Mouse (Mus musculus): Measurements from ENCODE around the gene Sulf2.

DNA sequence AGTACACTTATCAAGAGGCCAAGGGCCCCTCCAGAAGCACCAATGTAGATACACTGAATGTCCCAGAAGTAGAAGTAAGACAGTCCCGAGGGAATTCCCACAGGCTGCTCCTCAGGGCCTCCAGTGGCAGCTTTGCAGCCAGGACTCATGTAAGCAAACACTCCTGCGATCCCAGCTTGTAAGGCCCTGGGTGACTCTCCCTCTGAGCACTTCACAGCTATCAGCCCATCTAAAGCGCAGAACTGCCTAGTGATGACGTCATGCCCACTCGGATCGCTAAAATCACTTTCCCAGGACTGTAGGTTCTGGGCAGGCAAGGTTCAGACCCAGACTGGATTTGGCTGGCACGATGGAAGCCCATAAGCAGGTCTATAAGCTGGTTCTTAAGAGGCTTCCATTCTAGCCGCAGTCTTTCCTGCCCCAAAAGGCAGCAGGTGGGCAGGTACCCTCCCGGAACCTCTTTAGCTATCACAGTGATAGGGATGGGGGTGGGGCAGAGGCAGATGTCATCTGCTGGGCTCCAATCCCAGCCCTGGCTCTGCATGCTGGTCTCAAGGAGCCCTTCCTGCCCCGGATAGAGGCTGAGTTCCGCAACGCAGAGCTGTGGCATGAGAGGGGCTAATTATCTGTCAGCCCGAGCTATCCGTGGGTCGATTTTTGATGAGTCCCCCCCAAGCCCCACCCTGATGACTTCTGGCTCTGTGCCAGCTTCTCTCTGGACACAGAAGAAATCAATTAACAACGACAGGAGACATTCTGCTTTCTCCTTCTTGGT lies 19.6 kb downstream of the Sulf2 start:
- no peak for TF ChIP-seq CTCF (IDR thresholded peaks at IDR 0.05; ENCODE audit: low read depth)
- no peak for TF ChIP-seq EP300 (IDR thresholded peaks at IDR 0.05; ENCODE audit: low read depth)
